Mouse (Mus musculus) midbrain, embryonic 11.5 days (tissue): ENCODE measurements around the gene Pars2. TPM values are rescaled to one million over a fixed set of nuclear protein-coding genes. Genes with fewer than 3 reads are reported as not detected.

ENCODE experiments used
- ATAC-seq: fragments of 200-750 bp; cut with Nextera tagmentation; 2 replicates; pipeline ENCODE4 v1.8.0; 2017; ENCODE audit warnings: moderate TSS enrichment, moderate library complexity; ENCODE audit not compliant: low FRiP score
- DNase-seq: peaks from one replicate; pipeline ENCODE4 v3.0.0; 2015; ENCODE audit warnings: low spot score; ENCODE audit errors: missing footprints
- H3K27ac ChIP-seq: fragments of 300-500 bp; sonication (generic); 2 replicates; pipeline ENCODE4 v1.5.1; 2014; ENCODE audit warnings: low read depth, low read length
- H3K27me3 ChIP-seq: fragments of 300-500 bp; sonication (generic); 2 replicates; pipeline ENCODE4 v1.6.1; 2014; ENCODE audit warnings: mild to moderate bottlenecking, low read length, moderate library complexity, mixed read lengths; ENCODE audit not compliant: control insufficient read depth, insufficient read depth
- H3K36me3 ChIP-seq: fragments of 300-500 bp; sonication (generic); 2 replicates; pipeline ENCODE4 v1.6.1; 2014; ENCODE audit warnings: mild to moderate bottlenecking, low read length, moderate library complexity, mixed read lengths; ENCODE audit not compliant: control insufficient read depth, insufficient read depth
- H3K4me1 ChIP-seq: fragments of 300-500 bp; sonication (generic); 2 replicates; pipeline ENCODE4 v1.6.1; 2014; ENCODE audit warnings: low read length; ENCODE audit not compliant: control insufficient read depth, insufficient read depth
- H3K4me2 ChIP-seq: fragments of 300-500 bp; sonication (generic); 2 replicates; pipeline ENCODE4 v1.6.1; 2014; ENCODE audit warnings: mild to moderate bottlenecking, moderate library complexity
- H3K4me3 ChIP-seq: fragments of 300-500 bp; sonication (generic); 2 replicates; pipeline ENCODE4 v1.5.1; 2014; ENCODE audit warnings: low read depth, low read length
- H3K9ac ChIP-seq: fragments of 300-500 bp; sonication (generic); 2 replicates; pipeline ENCODE4 v1.6.1; 2014; ENCODE audit warnings: low read length
- H3K9me3 ChIP-seq: fragments of 300-500 bp; sonication (generic); 2 replicates; pipeline ENCODE4 v1.6.1; 2016; ENCODE audit warnings: low read length; ENCODE audit not compliant: control insufficient read depth
- WGBS: fragments of 180-500 bp; shearing (Covaris S2); extraction: QIAGEN DNeasy Blood & Tissue Kit; methylation state at CpG from one replicate; pipeline ENCODE4 v1.1.7; 2014; 5-methylcytosine and 5-hydroxymethylcytosine counted together
- polyA plus RNA-seq: library from polyadenylated mRNA; unstranded; fragments of >200 nt; fragmentation: Nextera tagmentation; extraction: Ambion mirVana; gene quantifications from 2 replicates; pipeline ENCODE4 v1.2.1, GENCODE M21; 2014

Gene Pars2
- polyA plus RNA-seq, 1 experiment from 2014 or later, result 12.4 TPM

GRCm38 (mm10) chr4:106678442-106679118 lies 27.7 kb downstream of the Pars2 start, which contains the start of gene Ttc4:
Gene Ttc4, minus strand, starts transcription at chr4:106678944.
- Histone ChIP-seq H3K4me2 (peak within 1 kb of the TSS; percentile 91), H3K9me3 (no peaks in the 10 kb centered on the region), H3K4me3 (peak within 1 kb of the TSS; percentile 89), H3K27me3 (no peaks in the 10 kb centered on the region), H3K9ac (peak within 1 kb of the TSS; percentile 90), H3K36me3 (peaks cover 4% of the 10 kb centered on the region), H3K4me1 (peaks cover 5% of the 10 kb centered on the region), H3K27ac (no peak within 1 kb of the TSS)
- DNase-seq, result peak; percentile 99
- WGBS, result under 1% methylated on average over 43 of the region's 43 CpGs
- peak; percentile 98 for ATAC-seq

DNA sequence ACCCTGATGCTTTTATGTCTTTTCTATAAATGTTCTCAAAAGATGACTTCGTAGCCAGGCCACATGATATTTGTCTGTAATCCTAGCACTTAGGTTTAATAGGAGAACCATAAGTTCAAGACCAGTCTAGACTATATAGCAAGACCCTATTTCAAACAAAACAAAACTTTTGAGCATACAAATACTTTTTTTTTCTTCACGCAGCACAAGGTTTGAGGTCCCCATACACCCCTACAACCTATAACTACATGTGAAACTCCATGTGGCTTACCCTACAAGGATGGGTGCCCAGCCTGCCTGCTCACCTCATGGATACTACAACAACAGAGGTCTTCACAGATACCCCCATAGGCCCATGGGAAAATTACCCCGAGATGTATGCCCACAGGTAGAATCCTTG lies 28.3 kb downstream of the Pars2 start:
- ATAC-seq (peak; percentile 49), DNase-seq (no peak)
- peaks cover 5% of the 10 kb centered on the region for H3K4me1 ChIP-seq
- WGBS, result 44% methylated on average over 3 of the region's 3 CpGs
- no peak overlapping the region; the same call in 1 of the 2 replicates for H3K4me3 ChIP-seq
- peaks cover 3% of the 10 kb centered on the region for H3K36me3 ChIP-seq
- H3K4me2 ChIP-seq, result peak overlapping the region; percentile 91; the same call in 1 of the 2 replicates
- H3K9ac ChIP-seq, result no peak overlapping the region
- H3K9me3 ChIP-seq, result no peaks in the 10 kb centered on the region
- H3K27ac ChIP-seq, result no peak overlapping the region
- H3K27me3 ChIP-seq, result no peaks in the 10 kb centered on the region

GRCm38 (mm10) chr4:106680955-106681354 lies 30.1 kb downstream of the Pars2 start:
- DNase-seq (no peak), ATAC-seq (no peak)
- H3K9ac ChIP-seq, result no peak overlapping the region
- peaks cover 5% of the 10 kb centered on the region for H3K4me1 ChIP-seq
- H3K4me3 ChIP-seq, result no peak overlapping the region
- H3K9me3 ChIP-seq, result no peaks in the 10 kb centered on the region
- 67% methylated on average over 2 of the region's 2 CpGs for WGBS
- H3K27ac ChIP-seq, result no peak overlapping the region
- H3K27me3 ChIP-seq, result no peaks in the 10 kb centered on the region
- H3K4me2 ChIP-seq, result no peak overlapping the region
- H3K36me3 ChIP-seq, result no peaks in the 10 kb centered on the region; the same call in 1 of the 2 replicates

GRCm38 (mm10) chr4:106688636-106689296 lies 37.9 kb downstream of the Pars2 start:
- no peaks in the 10 kb centered on the region for H3K9me3 ChIP-seq
- H3K27ac ChIP-seq, result no peak overlapping the region
- H3K4me3 ChIP-seq, result no peak overlapping the region
- DNase-seq, result no peak
- H3K9ac ChIP-seq, result no peak overlapping the region
- no peak overlapping the region for H3K4me2 ChIP-seq
- ATAC-seq, result no peak
- no peaks in the 10 kb centered on the region for H3K27me3 ChIP-seq
- 57% methylated on average over 3 of the region's 3 CpGs for WGBS
- no peaks in the 10 kb centered on the region for H3K4me1 ChIP-seq
- no peaks in the 10 kb centered on the region for H3K36me3 ChIP-seq

DNA sequence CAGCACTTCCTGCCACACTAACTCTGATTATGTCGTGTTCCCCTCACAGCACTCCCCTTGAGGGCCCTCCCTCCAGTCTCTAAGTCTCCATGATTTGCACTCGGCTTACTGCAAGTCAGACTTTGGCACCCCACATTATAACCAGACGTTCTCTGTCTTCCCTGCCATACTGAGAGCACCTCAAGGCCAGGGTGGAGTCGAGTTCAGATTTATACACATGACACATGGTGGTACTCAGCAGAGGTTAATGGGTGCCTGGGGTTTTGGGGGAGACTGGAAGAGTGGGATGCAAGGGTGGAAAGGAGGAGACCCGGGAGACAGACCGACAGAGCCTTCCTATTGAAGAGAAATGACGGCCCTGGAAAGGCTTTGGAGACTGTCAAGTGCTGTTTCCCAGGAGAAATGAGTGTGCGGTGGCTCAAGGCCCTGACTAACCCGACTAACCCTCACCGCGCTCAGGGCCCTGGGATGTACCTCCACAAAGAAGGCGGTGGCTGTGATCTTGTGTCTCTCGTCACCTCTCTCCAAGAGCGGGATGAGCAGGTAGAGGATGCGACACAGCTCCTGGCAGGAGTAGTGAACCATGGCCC lies 43.1 kb downstream of the Pars2 start:
- no peaks in the 10 kb centered on the region for H3K4me1 ChIP-seq
- ATAC-seq, result no peak
- no peaks in the 10 kb centered on the region for H3K27me3 ChIP-seq
- no peaks in the 10 kb centered on the region for H3K9me3 ChIP-seq
- H3K4me3 ChIP-seq, result no peak overlapping the region
- H3K4me2 ChIP-seq, result no peak overlapping the region
- WGBS, result 82% methylated on average over 15 of the region's 15 CpGs
- no peak overlapping the region for H3K27ac ChIP-seq
- no peak overlapping the region for H3K9ac ChIP-seq
- DNase-seq, result no peak
- no peaks in the 10 kb centered on the region for H3K36me3 ChIP-seq

DNA sequence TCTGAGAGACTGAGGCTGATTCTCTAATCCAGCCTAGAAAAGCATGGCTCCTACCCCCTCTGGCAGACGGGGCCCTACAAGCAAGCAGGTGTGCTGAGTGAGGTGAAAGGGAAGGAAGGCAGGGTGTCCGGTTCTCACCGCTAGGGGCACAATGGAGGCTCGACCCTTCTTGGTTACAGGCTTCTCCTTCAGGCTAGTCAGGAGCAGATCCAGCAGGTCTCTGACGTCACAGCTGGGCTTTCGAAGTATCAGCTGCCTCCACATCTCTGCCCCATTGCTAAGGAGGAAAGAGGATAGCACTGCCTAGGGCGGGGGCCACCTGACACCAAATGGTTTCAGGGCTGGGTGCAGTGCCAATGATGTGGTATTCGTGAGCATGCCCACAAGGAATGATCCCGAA lies 49.1 kb downstream of the Pars2 start:
- ATAC-seq (peak; percentile 71), DNase-seq (peak; percentile 87)
- no peak overlapping the region for H3K27ac ChIP-seq
- 26% methylated on average over 9 of the region's 9 CpGs for WGBS
- peaks cover 4% of the 10 kb centered on the region for H3K4me1 ChIP-seq
- H3K4me3 ChIP-seq, result no peak overlapping the region
- H3K9ac ChIP-seq, result no peak overlapping the region
- no peak overlapping the region for H3K4me2 ChIP-seq
- no peaks in the 10 kb centered on the region for H3K36me3 ChIP-seq
- H3K9me3 ChIP-seq, result no peaks in the 10 kb centered on the region
- H3K27me3 ChIP-seq, result no peaks in the 10 kb centered on the region

DNA sequence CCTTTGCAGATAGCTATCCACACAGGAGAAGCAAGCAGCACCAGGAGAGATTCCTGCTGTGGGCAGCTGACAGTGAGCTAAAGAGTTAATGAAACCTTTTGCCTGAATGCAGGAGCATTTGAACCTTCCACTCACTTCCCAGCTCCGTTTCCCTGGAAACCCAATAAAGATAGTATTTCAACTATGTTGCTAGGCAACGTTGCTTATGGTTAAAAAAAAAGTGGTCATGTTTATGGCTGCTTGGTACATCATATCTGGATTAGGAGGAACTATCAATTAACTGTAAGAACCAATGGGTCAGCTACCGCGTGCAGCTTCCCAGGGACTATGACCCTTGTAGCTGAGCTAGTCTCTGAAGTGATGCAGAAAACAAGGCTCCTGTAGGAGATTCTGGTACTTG lies 49.9 kb downstream of the Pars2 start:
- H3K27me3 ChIP-seq, result no peaks in the 10 kb centered on the region
- H3K27ac ChIP-seq, result no peak overlapping the region
- H3K9ac ChIP-seq, result no peak overlapping the region
- peaks cover 12% of the 10 kb centered on the region for H3K4me1 ChIP-seq
- no peak for DNase-seq
- no peaks in the 10 kb centered on the region for H3K9me3 ChIP-seq
- WGBS, result 63% methylated on average over 4 of the region's 4 CpGs
- no peak overlapping the region for H3K4me2 ChIP-seq
- H3K36me3 ChIP-seq, result no peaks in the 10 kb centered on the region
- no peak for ATAC-seq
- no peak overlapping the region for H3K4me3 ChIP-seq

GRCm38 (mm10) chr4:106703956-106704355 lies 53.1 kb downstream of the Pars2 start:
- H3K27ac ChIP-seq, result no peak overlapping the region
- 87% methylated on average over 10 of the region's 10 CpGs for WGBS
- H3K27me3 ChIP-seq, result no peaks in the 10 kb centered on the region
- DNase-seq (no peak), ATAC-seq (no peak)
- H3K9me3 ChIP-seq, result no peaks in the 10 kb centered on the region
- no peak overlapping the region for H3K9ac ChIP-seq
- H3K4me1 ChIP-seq, result peaks cover 13% of the 10 kb centered on the region
- no peak overlapping the region for H3K4me2 ChIP-seq
- no peak overlapping the region for H3K4me3 ChIP-seq
- no peaks in the 10 kb centered on the region for H3K36me3 ChIP-seq

DNA sequence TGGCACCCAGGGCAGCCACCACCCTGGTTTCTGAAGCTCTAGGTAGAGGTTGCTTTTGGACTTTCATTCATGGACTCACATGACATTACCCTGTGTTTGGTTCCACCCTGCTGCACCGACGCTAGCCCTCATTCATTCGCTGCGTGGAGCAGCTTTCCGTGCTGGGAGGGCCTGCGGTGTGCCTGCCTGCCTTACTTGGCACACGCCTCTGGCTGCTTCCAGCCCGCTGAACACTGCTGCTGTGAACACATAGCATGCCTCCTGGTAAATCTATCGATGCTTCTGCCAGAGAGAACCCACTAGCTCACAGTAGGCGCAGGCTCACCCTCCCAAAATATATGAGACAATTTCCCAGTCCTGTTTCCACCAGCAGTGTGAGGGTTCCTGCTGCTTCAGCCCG lies 53.5 kb downstream of the Pars2 start:
- Histone ChIP-seq H3K4me3 (no peak overlapping the region), H3K36me3 (no peaks in the 10 kb centered on the region), H3K9me3 (no peaks in the 10 kb centered on the region), H3K4me2 (no peak overlapping the region), H3K27me3 (no peaks in the 10 kb centered on the region), H3K9ac (no peak overlapping the region), H3K4me1 (peaks cover 13% of the 10 kb centered on the region), H3K27ac (no peak overlapping the region; the same call in 1 of the 2 replicates)
- ATAC-seq (no peak), DNase-seq (no peak)
- WGBS, result 73% methylated on average over 11 of the region's 11 CpGs
